Mouse (Mus musculus) lung, postnatal 36 days (tissue): ENCODE data around the gene Churc1.
"Not testable (repeated sequence)": the region's sequence is repeated elsewhere in the genome, so short reads cannot be mapped to it uniquely, and the experiment has no call there.

Source experiments
- DNase-seq: peaks from one replicate; pipeline ENCODE4 v3.0.0; 2022; ENCODE audit warnings: mixed read lengths

Gene Churc1

GRCm38 (mm10) chr12:76765354-76765851, at the start of gene Churc1, which contains the start of gene Fntb:
Gene Churc1 (plus strand): TSS chr12:76765538.
Gene Fntb (plus strand): TSS chr12:76765589.
- peak; percentile 98 for DNase-seq

DNA sequence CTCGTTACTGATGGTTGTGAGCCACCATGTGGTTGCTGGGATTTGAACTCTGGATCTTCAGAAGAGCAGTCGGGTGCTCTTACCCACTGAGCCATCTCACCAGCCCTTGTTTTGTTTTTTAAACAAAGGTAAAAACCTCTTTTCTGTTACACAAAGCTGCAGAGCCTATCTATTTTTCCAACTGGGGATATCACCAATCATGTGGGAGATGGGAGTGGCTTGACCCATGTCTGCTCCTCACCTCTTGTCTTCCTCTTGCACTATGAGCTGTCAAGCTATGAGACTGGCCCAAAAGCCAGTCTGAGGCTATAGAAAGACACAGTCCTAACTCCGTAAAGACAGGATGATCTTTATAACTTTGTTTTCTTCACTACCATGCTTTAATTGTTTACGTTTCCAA, 47.0 kb upstream of the Churc1 start:
- DNase-seq = no peak

DNA sequence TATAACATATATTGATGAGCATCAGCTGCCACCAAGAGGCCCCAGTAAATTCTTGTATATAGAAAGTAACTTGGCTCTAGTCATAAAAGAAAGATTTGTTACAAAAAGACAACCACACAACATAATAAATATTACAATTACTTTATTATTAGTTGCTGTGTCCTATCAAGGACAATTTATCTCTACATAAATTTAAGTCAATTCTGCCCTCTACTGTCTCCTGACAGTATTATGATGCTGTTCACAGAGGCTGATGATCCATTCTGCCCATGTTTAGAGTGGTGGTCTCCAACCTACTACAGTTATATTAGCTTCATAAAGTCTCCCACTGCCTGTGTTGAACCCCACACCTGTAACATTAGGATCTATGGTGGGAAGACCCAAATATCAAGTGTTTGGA, 44.8 kb upstream of the Churc1 start:
- peak; percentile 7 for DNase-seq

GRCm38 (mm10) chr12:76722026-76722425, 43.3 kb upstream of the Churc1 start:
- no peak for DNase-seq

DNA sequence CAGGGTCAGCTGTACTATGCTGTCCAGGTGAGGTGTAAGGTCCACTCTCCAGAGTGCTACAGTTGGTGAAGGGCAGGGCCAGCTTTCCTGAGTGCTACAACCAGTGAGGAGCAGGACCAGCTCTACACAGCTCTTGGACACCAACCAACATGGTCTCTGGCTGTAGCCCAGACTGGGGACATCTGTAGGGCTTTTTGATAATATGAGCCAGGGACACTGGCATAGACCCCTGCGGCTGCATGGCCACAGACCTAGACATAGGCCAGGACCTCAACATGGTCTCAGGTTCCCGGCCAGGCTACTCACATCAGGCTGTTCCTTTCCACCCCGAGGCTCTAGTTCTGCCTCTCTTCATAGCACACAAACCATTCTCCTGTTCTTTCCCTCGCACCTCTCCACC, 37.4 kb upstream of the Churc1 start:
- DNase-seq = no peak

DNA sequence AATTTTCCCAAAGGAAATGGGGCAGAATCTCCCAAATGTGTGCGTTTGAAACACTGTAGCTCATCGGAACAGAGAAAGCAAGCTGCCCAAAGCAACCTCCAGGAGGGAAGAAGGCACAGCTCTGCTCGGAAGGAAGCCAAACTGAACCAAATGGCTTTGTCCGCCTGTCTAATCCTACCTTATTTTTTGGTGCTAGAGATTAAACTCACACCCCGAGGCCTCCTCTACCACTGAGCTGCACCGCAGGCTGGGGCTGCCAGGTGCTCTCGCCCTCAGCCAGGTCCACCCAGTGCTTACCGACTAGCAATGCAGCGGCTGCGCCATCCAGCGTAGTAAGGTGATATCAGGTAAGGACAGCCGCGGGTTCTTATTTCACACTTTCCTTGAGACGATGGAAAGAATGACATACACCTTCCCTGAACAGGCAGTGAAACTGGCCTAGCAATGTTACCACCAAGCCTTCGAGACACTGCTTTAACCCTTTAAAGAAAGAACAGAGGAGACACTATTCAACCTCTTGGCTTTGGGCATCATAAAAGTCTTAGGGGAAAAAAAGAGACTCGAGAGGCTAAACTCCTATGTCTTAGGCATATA, 14.4 kb upstream of the Churc1 start:
- no peak for DNase-seq

- DNase-seq = peak; percentile 76
Observed at GRCm38 (mm10) chr12:76752652-76753318, 12.6 kb upstream of the Churc1 start.

DNA sequence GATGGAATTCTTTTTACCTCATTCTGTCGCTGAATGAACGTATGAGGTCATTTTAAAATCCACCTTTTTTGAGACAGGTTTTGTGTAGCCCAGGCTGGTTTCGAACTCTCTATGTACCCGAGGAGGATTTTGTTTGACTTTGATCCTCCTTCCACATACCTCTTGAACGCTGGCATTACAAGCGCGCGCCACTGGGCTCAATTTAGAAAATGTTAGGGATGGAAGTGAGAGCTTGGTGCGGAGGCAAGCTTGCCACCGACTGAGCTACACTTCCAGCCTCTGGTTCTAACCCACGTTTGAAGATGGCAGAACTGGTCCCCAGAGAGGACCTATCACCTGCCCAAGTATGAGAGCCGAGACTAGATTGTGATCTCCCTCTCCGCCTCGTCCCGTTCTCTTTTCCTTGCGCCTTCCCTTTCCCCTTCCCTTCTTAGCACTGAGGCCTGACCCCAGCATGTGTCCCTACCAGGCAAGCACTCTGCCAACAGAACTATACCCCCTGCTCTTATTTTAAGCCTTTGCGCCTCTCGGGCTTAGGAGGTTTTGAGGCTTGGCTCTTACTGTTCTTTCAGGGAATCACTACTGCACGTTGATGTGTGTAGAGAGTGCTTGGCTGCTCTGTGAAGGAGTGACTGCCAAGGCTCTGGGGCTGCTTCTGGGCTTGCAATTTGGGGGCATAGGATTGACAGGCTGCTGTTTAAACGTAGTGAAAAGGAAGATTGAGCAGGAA, 728 bp downstream of the Churc1 start:
- no peak for DNase-seq

GRCm38 (mm10) chr12:76770841-76771500, 5.6 kb downstream of the Churc1 start:
- DNase-seq = no peak

GRCm38 (mm10) chr12:76771540-76771939, 6.2 kb downstream of the Churc1 start:
- no peak for DNase-seq

GRCm38 (mm10) chr12:76774652-76775051, 9.3 kb downstream of the Churc1 start:
- no peak for DNase-seq

DNA sequence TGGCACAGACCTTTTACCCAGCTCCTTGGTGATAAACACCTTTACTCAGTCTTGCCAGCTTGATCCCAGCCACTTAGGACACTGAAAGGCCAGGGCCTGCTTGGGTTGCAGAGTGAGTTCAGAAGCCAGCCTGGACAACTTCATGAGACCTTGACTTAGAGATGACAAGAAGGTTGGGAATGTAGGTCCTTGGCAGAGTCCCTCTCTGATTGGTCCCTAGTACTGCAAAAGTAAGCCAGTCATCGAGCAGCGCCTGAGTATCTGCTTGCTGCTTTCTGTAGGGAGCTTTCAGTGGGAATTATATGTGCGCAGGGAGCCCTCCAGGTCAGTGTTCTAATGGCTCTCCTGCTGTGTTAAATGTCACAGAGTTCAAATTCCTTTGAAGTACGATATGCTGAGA, 9.8 kb downstream of the Churc1 start:
- no peak for DNase-seq

DNA sequence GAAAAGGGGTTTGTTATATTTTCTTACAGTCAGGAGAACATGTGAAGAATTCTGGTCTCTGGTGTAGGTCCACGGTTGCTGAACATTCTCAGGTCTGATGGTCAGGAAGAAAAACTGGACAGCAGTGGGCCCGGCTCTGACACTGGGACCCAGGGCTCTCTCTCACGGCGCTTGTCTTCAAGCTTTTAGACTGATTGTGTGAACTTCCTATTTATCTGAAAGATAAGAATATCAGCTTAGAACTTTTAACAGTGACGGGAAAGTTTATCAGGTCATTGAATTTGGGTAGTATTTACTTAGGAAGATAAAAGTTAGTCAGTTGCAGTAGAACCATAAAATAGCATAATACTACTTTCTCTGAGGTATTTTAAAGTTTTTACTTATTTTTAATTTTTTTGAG, 11.6 kb downstream of the Churc1 start:
- no peak for DNase-seq

- no peak for DNase-seq
Observed at GRCm38 (mm10) chr12:76777845-76778244, 12.5 kb downstream of the Churc1 start.

- no peak for DNase-seq
Observed at GRCm38 (mm10) chr12:76778305-76779083, 13.2 kb downstream of the Churc1 start.

DNA sequence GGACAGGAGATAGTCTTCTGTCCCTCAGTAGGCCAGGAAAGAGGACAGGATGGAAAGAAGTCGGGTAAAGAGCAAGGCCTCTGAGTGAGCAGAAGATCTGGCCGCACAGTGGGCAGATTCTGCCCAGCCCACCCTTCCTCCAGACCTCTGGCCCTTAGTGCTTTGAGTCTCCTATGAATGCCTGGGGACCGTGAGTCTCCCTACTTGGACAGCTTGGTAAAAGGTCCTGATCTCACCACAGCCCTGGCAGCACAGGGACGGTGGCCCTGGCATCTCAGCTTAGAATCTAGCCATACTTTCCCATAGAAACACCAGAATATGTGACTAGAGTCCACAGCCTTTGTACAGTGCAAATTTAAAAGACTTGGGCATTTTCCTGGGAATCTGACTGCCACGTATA, 14.6 kb downstream of the Churc1 start:
- no peak for DNase-seq

- no peak for DNase-seq
Observed at GRCm38 (mm10) chr12:76780639-76781468, 15.5 kb downstream of the Churc1 start.

DNA sequence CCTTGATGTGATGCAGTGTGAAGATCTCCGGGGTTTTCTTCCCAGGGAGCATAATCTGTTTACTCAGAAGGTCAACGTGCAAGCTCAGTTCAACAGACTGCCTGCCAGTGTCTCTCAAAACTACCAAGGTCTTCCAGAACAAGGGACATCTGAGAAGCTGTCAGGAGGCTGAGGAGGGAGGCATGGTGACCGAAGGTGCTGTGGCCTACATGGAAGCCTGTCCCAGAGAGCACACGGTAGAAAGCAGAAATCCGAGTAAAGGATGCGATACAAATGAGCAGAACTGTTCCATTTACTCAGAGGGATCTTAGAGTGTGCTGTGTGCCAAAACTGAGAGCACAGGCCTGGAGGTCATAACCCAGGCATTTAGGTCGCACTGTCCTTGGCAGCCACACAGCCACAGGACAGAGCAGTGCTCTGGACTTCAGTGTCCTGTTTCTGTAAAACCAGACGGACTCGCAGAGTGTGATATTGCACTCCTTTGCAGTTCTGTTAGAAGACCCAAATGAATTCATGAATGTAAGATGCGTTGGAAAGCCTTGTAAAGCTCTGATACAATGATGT, 18.8 kb downstream of the Churc1 start:
- DNase-seq = no peak

DNA sequence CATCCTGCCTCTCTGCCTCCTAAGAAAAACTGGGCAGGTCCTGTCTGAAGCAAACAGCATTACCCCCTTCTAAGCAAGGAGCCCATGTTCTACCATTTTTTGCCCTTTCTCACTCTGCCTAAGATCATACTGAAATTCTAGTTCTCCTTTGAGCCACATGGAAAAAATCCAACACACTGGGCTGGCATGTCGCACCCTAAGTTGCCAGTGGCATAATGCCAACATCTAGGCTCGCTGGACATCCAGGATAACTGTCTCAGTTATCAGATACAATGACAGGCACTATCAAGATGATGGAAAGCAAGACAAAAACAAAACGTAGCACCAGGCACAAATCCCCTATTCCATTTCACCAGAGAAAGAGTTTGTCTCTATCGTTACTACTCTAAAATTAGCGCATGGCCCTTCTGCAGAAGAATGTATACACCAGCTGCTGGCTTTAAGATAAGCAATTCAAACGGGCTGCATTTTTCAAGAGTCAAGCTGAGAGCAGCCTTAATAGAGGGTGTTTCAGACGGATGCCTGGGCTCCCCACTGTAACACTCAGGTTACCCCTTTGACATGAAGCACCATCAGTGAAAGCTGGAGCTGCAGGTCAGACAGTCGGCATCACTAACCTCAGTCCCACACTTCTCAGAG, 25.2 kb downstream of the Churc1 start:
- no peak for DNase-seq

DNA sequence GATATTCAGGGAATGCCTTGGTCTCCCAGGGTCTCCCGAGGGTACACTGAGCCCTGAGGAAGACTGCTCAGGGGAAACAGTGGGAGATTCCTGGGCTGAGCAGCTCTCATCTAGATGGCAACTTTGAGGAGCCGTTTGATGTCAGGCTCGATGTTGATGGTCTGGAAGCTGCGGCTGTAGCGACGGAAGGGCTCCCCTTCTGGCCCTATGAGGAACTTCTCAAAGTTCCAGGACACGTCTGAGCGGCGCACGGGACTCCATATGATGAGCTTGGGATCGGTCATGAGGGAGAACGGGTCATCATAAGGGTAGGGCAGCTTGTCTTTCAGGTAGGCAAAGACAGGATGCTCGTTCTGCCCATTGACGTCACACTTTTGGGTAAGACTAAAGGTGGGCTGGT, 27.2 kb downstream of the Churc1 start:
- DNase-seq = not testable (repeated sequence)

GRCm38 (mm10) chr12:76795350-76795749, 30.0 kb downstream of the Churc1 start, which contains the start of gene Gpx2:
Gene Gpx2 (minus strand): TSS chr12:76795554.
- DNase-seq = peak; percentile 66
